Mouse (Mus musculus) frontal cortex, postnatal 10 days (tissue): Measurements from ENCODE around the gene Rnf19b.

Source experiments
- DNase-seq, 2 experiments: peaks; one replicate each; pipeline ENCODE4 v3.0.0; 2022; ENCODE audit warnings: low spot score in 2 of 2, mixed read lengths in 1 of 2

Gene Rnf19b

GRCm38 (mm10) chr4:129068848-129069247, 10.8 kb downstream of the Rnf19b start:
- no peak for DNase-seq

- DNase-seq: no peak
These were observed 21.1 kb downstream of the Rnf19b start for GRCm38 (mm10) chr4:129079126-129079525.

- DNase-seq: no peak
These were observed 23.0 kb downstream of the Rnf19b start for GRCm38 (mm10) chr4:129081041-129081440.

GRCm38 (mm10) chr4:129081512-129081911, 23.4 kb downstream of the Rnf19b start:
- peak in 1 of 2 experiments; percentile 50 for DNase-seq

GRCm38 (mm10) chr4:129081939-129082338, 23.9 kb downstream of the Rnf19b start:
- no peak for DNase-seq

GRCm38 (mm10) chr4:129082379-129083115, 24.5 kb downstream of the Rnf19b start:
- peak in 1 of 2 experiments; percentile 55 for DNase-seq

GRCm38 (mm10) chr4:129084896-129085295, 26.8 kb downstream of the Rnf19b start:
- DNase-seq: no peak

GRCm38 (mm10) chr4:129086078-129086477, 28.0 kb downstream of the Rnf19b start:
- peak in 1 of 2 experiments; percentile 68 for DNase-seq

- no peak for DNase-seq
These were observed 29.8 kb downstream of the Rnf19b start for GRCm38 (mm10) chr4:129087850-129088249.

- DNase-seq: no peak
These were observed 37.2 kb downstream of the Rnf19b start for GRCm38 (mm10) chr4:129095276-129095675.

GRCm38 (mm10) chr4:129097006-129097405, 38.9 kb downstream of the Rnf19b start:
- DNase-seq: no peak

GRCm38 (mm10) chr4:129102133-129102829, 44.2 kb downstream of the Rnf19b start:
- DNase-seq: no peak

- DNase-seq: no peak
These were observed 47.3 kb downstream of the Rnf19b start, which contains the start of gene Tmem54 for GRCm38 (mm10) chr4:129105356-129105755. TSS of gene Tmem54 (plus strand) at chr4:129105548.

- DNase-seq: no peak
These were observed 48.0 kb downstream of the Rnf19b start for GRCm38 (mm10) chr4:129106073-129106472.

- no peak for DNase-seq
These were observed 49.4 kb downstream of the Rnf19b start for GRCm38 (mm10) chr4:129107348-129107899.

- no peak for DNase-seq
These were observed 50.6 kb downstream of the Rnf19b start for GRCm38 (mm10) chr4:129108624-129109023.

- DNase-seq: no peak
These were observed 52.7 kb downstream of the Rnf19b start for GRCm38 (mm10) chr4:129110804-129111203.

- no peak for DNase-seq
These were observed 53.3 kb downstream of the Rnf19b start for GRCm38 (mm10) chr4:129111350-129111749.

GRCm38 (mm10) chr4:129112231-129112630, 54.2 kb downstream of the Rnf19b start:
- DNase-seq: no peak

GRCm38 (mm10) chr4:129113083-129113988, 55.3 kb downstream of the Rnf19b start:
- peak; percentile 84 to 86 for DNase-seq

- DNase-seq: no peak
These were observed 58.6 kb downstream of the Rnf19b start for GRCm38 (mm10) chr4:129116703-129117102.
